Mouse (Mus musculus) limb, embryonic 12.5 days (tissue): ENCODE measurements around the gene Tnfrsf19. TPM values are rescaled to one million over a fixed set of nuclear protein-coding genes. Genes with fewer than 3 reads are reported as not detected.

ENCODE experiments used
- ATAC-seq: fragments of 200-750 bp; cut with Nextera tagmentation; 2 replicates; pipeline ENCODE4 v1.8.0; 2017; ENCODE audit warnings: low read depth, moderate TSS enrichment; ENCODE audit not compliant: insufficient number of reproducible peaks, insufficient read depth, low FRiP score, low TSS enrichment
- H3K27ac ChIP-seq: fragments of 300-500 bp; sonication (generic); 2 replicates; pipeline ENCODE4 v1.5.1; 2016; ENCODE audit warnings: mild to moderate bottlenecking, moderate library complexity
- H3K27me3 ChIP-seq: fragments of 300-500 bp; sonication (generic); 2 replicates; pipeline ENCODE4 v1.6.1; 2016; ENCODE audit warnings: mild to moderate bottlenecking, moderate library complexity
- H3K36me3 ChIP-seq: fragments of 300-500 bp; sonication (generic); 2 replicates; pipeline ENCODE4 v1.6.1; 2016; ENCODE audit warnings: mild to moderate bottlenecking, moderate library complexity
- H3K4me1 ChIP-seq: fragments of 300-500 bp; sonication (generic); replicated peaks from 2 replicates; pipeline ENCODE4 v1.6.1; 2016
- H3K4me2 ChIP-seq: fragments of 300-500 bp; sonication (generic); 2 replicates; pipeline ENCODE4 v1.6.1; 2016; ENCODE audit warnings: mild to moderate bottlenecking, moderate library complexity
- H3K4me3 ChIP-seq: fragments of 300-500 bp; sonication (generic); replicated peaks from 2 replicates; pipeline ENCODE4 v1.5.1; 2016; ENCODE audit warnings: mild to moderate bottlenecking
- H3K9ac ChIP-seq: fragments of 300-500 bp; sonication (generic); replicated peaks from 2 replicates; pipeline ENCODE4 v1.6.1; 2016; ENCODE audit warnings: mild to moderate bottlenecking, moderate library complexity
- H3K9me3 ChIP-seq: fragments of 300-500 bp; sonication (generic); 2 replicates; pipeline ENCODE4 v1.6.1; 2016; ENCODE audit warnings: mild to moderate bottlenecking, moderate library complexity
- WGBS: fragments of 180-500 bp; shearing (Covaris S2); methylation state at CpG from one replicate; pipeline ENCODE4 v1.1.7; 2016; 5-methylcytosine and 5-hydroxymethylcytosine counted together
- polyA plus RNA-seq: library from polyadenylated mRNA; unstranded; fragments of >200 nt; fragmentation: Nextera tagmentation; extraction: Ambion mirVana; gene quantifications from 2 replicates; pipeline ENCODE4 v1.2.1, GENCODE M21; 2016

The Tnfrsf19 gene
- polyA plus RNA-seq, 1 experiment from 2014 or later = 34.2 TPM

DNA sequence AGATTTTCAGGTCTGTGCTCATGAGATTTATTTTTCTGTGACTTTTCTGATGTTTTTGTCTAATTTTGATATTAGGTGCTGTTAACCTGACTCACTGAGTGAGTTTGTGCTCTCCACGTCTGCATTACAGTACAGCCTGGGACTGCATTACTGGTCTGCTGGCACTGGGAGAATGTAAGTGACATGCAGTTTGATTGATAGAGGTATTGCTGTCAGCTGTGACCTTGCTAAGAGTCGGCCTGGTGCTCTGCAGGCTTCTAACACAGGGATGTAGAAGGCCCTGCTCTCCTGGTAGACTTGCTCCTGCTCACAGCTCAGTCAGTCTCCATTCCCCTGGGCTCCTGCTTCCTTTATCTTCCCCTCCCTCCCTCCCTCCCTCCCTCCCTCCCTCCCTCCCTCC, 25.3 kb downstream of the Tnfrsf19 start:
- peaks cover 16% of the 10 kb centered on the region for H3K27me3 ChIP-seq
- 0 out of 2 replicates have a peak, but pooled peaks cover 3% of the 10 kb centered on the region for H3K36me3 ChIP-seq
- H3K27ac ChIP-seq = no peak overlapping the region
- no peaks in the 10 kb centered on the region for H3K9me3 ChIP-seq
- no peak overlapping the region for H3K9ac ChIP-seq
- peaks cover 13% of the 10 kb centered on the region for H3K4me1 ChIP-seq
- no peak overlapping the region for H3K4me3 ChIP-seq
- H3K4me2 ChIP-seq = no peak overlapping the region
- no peak for ATAC-seq
- 76% methylated on average over 2 of the region's 2 CpGs for WGBS

DNA sequence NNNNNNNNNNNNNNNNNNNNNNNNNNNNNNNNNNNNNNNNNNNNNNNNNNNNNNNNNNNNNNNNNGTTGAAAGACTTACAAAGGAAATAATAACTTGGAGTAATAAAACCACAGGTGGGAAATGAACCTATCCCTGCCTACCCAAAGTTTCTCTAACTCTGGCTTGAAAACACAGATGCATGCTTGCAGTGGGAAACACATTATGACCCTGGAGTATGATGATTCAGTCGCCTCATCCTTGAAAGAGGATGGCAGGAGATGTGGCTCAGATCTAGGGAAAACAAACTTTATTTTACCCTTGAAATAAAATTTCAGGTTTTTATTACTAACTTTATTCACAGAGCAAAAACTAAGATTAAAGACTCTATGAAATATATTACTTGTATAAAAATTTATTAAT, 26.4 kb downstream of the Tnfrsf19 start:
- H3K4me1 ChIP-seq = peaks cover 13% of the 10 kb centered on the region
- no peak for ATAC-seq
- H3K9me3 ChIP-seq = no peaks in the 10 kb centered on the region
- 0 out of 2 replicates have a peak, but pooled peaks cover 3% of the 10 kb centered on the region for H3K36me3 ChIP-seq
- no peak overlapping the region for H3K9ac ChIP-seq
- peaks cover 23% of the 10 kb centered on the region for H3K27me3 ChIP-seq
- 61% methylated on average over 1 of the region's 1 CpGs for WGBS
- H3K4me2 ChIP-seq = no peak overlapping the region
- no peak overlapping the region for H3K4me3 ChIP-seq
- H3K27ac ChIP-seq = no peak overlapping the region

DNA sequence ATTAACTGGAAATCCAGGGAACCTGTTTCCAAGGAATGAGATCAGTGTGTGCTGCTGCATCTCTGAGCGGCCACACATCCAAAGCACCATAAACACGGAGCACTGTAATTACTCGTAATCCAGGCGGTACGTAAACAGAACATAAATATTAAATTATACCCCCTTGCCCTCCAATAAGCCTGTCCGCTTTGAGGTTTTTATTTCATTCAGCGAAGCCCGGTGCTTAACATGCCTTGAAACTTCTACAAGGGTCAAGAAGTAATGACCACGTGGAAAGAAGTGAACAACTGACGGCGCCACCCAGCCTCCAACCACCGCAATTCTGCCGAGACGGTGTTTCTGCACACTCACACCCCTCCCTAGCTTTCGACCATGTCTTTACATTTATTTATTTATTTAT, 31.7 kb downstream of the Tnfrsf19 start:
- no peaks in the 10 kb centered on the region for H3K9me3 ChIP-seq
- H3K9ac ChIP-seq = no peak overlapping the region
- peak overlapping the region; percentile 27; the same call in 1 of the 2 replicates for H3K4me2 ChIP-seq
- WGBS = 19% methylated on average over 15 of the region's 15 CpGs
- H3K4me3 ChIP-seq = no peak overlapping the region
- H3K27ac ChIP-seq = no peak overlapping the region
- ATAC-seq = peak; percentile 69; the same call in 1 of the 2 replicates
- H3K36me3 ChIP-seq = no peaks in the 10 kb centered on the region
- peaks cover 35% of the 10 kb centered on the region for H3K4me1 ChIP-seq
- peaks cover 37% of the 10 kb centered on the region for H3K27me3 ChIP-seq

DNA sequence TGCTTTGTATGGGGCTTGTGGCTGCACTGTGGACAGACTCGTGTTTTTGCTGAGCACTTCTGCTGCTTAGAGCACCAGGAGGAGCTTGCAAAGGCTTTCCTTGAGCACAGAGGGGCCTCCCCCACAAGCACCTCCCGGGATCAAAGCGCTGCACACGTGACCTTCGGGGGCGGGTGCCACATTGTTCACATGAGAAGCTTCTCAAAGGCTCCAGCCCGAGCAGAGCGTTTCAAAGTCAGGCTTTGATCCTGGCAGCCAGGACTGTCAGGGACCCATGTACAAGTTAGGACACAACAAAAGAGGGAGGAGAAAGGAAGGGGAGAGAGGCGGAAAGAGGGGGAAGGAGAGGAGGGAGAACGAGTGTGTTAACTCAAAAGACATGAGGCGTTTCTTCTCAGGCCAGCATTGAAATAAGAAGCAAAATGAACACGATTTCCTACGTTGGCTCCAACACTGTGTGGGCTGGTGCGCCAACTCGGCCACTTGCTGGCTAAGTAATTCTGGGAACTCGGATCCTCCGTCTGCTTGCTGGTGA, 33.8 kb downstream of the Tnfrsf19 start:
- peak overlapping the region; percentile 69 for H3K27ac ChIP-seq
- H3K9ac ChIP-seq = peak overlapping the region; percentile 28; the same call in 1 of the 2 replicates
- peaks cover 30% of the 10 kb centered on the region for H3K4me1 ChIP-seq
- no peaks in the 10 kb centered on the region for H3K36me3 ChIP-seq
- WGBS = under 1% methylated on average over 17 of the region's 17 CpGs
- H3K9me3 ChIP-seq = no peaks in the 10 kb centered on the region
- ATAC-seq = peak; percentile 66
- H3K4me2 ChIP-seq = peak overlapping the region; percentile 53
- peak overlapping the region; percentile 25 for H3K4me3 ChIP-seq
- H3K27me3 ChIP-seq = peaks cover 40% of the 10 kb centered on the region

DNA sequence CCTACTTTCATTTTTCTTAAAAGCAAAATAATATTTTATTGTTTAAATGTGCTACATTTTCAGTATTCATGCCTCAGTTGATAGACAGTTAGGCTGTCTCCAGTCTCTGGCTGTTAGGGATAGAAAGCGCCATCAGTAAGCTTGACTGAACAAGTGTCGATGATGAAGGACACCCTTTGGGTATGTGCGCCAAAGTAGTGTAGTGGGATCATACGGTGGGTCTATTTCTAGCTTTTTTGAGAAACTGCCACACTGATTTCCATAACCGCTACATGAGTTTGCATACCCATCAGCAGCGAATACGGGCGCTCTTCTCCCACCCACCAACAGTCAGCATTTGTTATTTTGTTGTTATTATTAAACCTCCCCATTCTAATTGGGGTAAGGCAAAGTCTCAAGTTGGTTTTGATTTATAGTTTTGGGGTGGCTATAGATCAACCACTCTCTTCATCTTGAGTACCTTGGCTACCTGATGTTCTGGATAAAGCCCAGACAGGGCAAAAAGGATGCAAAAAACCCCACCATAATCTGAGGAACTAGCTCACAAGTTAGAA, 34.6 kb downstream of the Tnfrsf19 start:
- H3K9me3 ChIP-seq = no peaks in the 10 kb centered on the region
- H3K4me3 ChIP-seq = no peak overlapping the region
- H3K36me3 ChIP-seq = no peaks in the 10 kb centered on the region
- no peak overlapping the region for H3K9ac ChIP-seq
- no peak overlapping the region for H3K4me2 ChIP-seq
- peak overlapping the region; percentile 69; the same call in 1 of the 2 replicates for H3K27ac ChIP-seq
- peaks cover 24% of the 10 kb centered on the region for H3K4me1 ChIP-seq
- H3K27me3 ChIP-seq = peaks cover 35% of the 10 kb centered on the region
- WGBS = 93% methylated on average over 8 of the region's 8 CpGs
- ATAC-seq = no peak

DNA sequence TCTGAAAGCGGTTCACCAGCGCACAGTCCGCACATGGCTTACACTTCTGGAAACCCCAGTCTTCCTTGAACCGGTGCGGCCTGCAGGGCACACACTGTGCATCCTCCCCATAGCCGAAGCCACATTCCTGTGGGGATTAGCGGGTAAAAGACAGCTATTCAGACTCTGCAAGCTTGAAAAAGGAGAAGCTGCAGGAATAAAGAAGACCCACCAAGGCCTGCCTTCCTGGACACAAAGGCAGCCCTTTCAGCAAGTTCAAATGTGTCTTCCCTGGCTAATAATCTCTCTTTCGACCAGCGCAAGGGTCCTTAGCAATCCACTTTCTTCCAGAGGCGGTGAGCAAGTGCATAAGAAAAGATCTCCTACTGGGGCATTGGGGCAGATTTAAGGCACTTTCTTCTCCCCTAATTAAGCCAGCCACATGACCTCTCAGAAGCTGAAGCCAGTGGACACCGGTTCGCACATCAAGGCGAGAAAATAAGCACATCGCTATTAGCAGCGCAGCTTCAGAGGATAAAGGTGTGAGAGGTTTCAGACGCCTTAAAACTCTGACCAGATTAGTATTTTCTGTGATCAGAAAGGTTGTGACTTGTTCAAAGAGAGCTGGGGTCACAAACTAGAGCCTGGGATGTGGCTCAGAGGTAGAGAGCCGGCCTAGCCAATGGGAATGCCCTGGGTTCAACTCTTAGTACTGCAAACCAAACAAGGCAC, 41.0 kb downstream of the Tnfrsf19 start:
- Histone ChIP-seq H3K4me1 (no peaks in the 10 kb centered on the region), H3K36me3 (no peaks in the 10 kb centered on the region), H3K4me2 (no peak overlapping the region), H3K27ac (no peak overlapping the region), H3K9ac (no peak overlapping the region), H3K9me3 (no peaks in the 10 kb centered on the region), H3K4me3 (no peak overlapping the region), H3K27me3 (peaks cover 25% of the 10 kb centered on the region)
- 29% methylated on average over 17 of the region's 17 CpGs for WGBS
- ATAC-seq = no peak

DNA sequence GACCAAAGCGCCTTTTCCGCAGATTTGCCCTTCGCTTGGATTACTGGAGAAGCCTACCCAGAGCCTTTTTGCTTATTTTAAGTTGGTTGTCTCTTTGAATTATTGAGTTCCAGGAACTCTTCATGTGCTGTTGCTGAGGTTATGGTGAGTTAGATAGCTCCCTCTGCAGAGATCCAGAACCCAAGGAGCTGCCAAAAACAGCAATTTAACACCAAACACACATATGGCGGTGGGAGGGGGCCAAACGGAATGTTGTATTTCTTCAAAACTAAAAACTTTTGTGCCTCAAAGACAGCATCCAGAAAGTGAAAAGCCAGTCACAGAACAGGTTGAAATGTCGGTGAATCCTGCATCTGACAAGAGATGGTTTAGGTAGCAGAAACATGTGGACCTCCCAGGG, 42.6 kb downstream of the Tnfrsf19 start:
- Histone ChIP-seq H3K4me1 (no peaks in the 10 kb centered on the region), H3K27ac (no peak overlapping the region), H3K9ac (no peak overlapping the region), H3K36me3 (no peaks in the 10 kb centered on the region), H3K9me3 (no peaks in the 10 kb centered on the region), H3K4me2 (no peak overlapping the region), H3K4me3 (no peak overlapping the region), H3K27me3 (peaks cover 22% of the 10 kb centered on the region)
- no peak for ATAC-seq
- WGBS = 94% methylated on average over 6 of the region's 6 CpGs

DNA sequence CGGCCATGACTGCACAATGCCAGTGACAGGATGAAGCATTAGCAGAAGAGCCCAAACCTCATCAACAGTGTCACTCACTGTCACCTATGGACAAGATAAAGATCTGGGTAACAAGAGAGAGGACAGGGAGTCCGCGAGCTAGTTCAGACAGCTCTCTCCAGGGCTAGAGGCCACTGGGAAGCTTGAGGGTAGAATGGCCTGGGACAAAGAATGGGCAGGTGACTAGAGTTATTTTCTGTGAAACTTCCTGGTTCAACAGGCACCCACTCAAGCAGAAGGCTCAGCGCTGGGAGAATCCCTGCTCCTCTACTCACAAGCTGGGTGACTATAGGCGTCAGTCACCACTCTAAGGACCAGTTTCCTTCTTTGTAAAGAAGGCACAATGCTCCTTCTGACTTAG, 46.2 kb downstream of the Tnfrsf19 start:
- H3K4me1 ChIP-seq = peaks cover 17% of the 10 kb centered on the region
- no peaks in the 10 kb centered on the region for H3K9me3 ChIP-seq
- no peak overlapping the region for H3K27ac ChIP-seq
- WGBS = 86% methylated on average over 5 of the region's 5 CpGs
- ATAC-seq = no peak
- no peak overlapping the region for H3K4me2 ChIP-seq
- no peak overlapping the region for H3K9ac ChIP-seq
- no peak overlapping the region for H3K4me3 ChIP-seq
- H3K36me3 ChIP-seq = no peaks in the 10 kb centered on the region
- H3K27me3 ChIP-seq = peaks cover 2% of the 10 kb centered on the region; the same call in 1 of the 2 replicates

DNA sequence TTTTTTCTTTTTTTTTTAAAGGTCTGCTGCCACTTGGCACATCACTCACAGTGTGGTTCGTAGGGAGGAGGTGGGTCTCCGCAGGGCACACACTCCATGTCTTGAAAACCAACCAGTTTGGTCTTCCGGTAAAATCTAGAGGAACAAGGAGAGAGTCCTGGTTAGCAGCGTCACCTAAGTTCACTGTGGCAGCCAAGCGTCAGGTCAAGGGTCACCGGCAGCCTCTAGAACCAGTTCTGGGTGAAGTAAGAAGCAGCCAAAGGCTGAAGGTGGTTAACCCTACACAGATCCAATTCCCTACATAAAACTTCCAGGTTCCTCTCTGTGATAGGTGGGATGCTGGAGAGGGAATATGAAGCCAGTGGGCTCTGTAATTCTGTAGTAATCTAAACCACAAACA, 49.7 kb downstream of the Tnfrsf19 start:
- no peak overlapping the region for H3K4me3 ChIP-seq
- no peak overlapping the region for H3K27ac ChIP-seq
- ATAC-seq = no peak
- no peak overlapping the region for H3K9ac ChIP-seq
- no peak overlapping the region for H3K4me2 ChIP-seq
- no peaks in the 10 kb centered on the region for H3K36me3 ChIP-seq
- peaks cover 20% of the 10 kb centered on the region for H3K4me1 ChIP-seq
- no peaks in the 10 kb centered on the region for H3K9me3 ChIP-seq
- 80% methylated on average over 6 of the region's 6 CpGs for WGBS
- H3K27me3 ChIP-seq = no peaks in the 10 kb centered on the region; the same call in 1 of the 2 replicates

DNA sequence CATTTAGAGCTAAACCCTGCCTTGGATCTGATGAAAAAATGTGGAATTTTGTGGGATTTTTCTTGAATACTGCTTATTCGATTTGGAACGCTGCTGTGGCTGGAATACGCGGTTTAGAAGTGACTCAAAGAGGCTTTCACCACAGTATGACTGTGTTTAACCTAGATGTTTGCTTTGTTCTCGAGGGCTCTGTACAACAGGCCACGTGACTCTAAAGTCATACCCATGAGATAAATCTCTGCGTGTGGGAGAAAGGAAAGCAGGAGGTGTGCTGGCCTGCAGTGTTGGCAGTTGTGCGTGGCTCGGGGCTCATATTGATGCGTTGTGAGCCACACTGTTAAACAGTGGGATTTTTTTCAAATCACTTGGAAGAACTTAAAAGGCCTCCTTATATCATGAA, 52.8 kb downstream of the Tnfrsf19 start:
- Histone ChIP-seq H3K27ac (no peak overlapping the region), H3K4me1 (peaks cover 22% of the 10 kb centered on the region)

DNA sequence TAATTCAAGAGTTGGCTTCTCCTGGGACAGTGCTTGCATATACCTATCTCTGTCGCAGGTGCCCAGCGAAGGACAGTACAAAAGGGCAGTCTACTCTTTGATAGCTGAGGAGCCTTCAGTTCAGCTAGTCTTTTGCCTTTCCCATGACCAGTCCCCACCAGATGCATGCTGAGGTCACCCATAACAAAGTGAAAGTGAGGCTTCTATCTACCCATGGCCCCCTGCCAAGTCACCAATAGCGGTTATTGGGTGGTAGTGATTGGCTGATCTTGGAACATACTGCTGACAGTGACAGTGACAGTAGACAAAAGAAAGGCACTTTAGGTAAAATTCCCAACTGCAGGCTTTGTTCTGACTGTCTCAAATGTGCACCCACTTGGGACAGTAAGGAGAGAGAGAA, 53.2 kb downstream of the Tnfrsf19 start:
- peaks cover 26% of the 10 kb centered on the region for H3K4me1 ChIP-seq

More for the DNA sequence above, 52.8 kb downstream of the Tnfrsf19 start:
- no peak for ATAC-seq
- Histone ChIP-seq H3K27me3 (no peaks in the 10 kb centered on the region), H3K4me3 (no peak overlapping the region), H3K4me2 (no peak overlapping the region), H3K9ac (no peak overlapping the region), H3K36me3 (no peaks in the 10 kb centered on the region), H3K9me3 (no peaks in the 10 kb centered on the region)
- WGBS = 86% methylated on average over 10 of the region's 10 CpGs

More for the DNA sequence above, 53.2 kb downstream of the Tnfrsf19 start:
- WGBS = 98% methylated on average over 3 of the region's 3 CpGs
- Histone ChIP-seq H3K4me2 (no peak overlapping the region), H3K27ac (no peak overlapping the region), H3K4me3 (no peak overlapping the region), H3K9me3 (no peaks in the 10 kb centered on the region), H3K36me3 (no peaks in the 10 kb centered on the region), H3K9ac (no peak overlapping the region), H3K27me3 (no peaks in the 10 kb centered on the region)
- no peak for ATAC-seq
